Mouse (Mus musculus): Measurements from ENCODE around the gene Atxn2. TPM values are rescaled to one million over a fixed set of nuclear protein-coding genes. Genes with fewer than 3 reads are reported as not detected.
"Not testable (repeated sequence)": the region's sequence is repeated elsewhere in the genome, so short reads cannot be mapped to it uniquely, and the experiment has no call there.

Gene Atxn2
- total and polyA plus RNA-seq, 2 experiments from 2014 or later, result 102 to 103 TPM

GRCm38 (mm10) chr5:121842665-121843118, 131.6 kb downstream of the Atxn2 start:
- Histone ChIP-seq H3K36me3 (ENCODE audit: insufficient read depth, low read length) (no peaks in the 10 kb centered on the region), H3K4me3 (ENCODE audit: low read depth, low read length) (peak overlapping the region; percentile 41), H3K9ac (replicated peaks; ENCODE audit: low read length, poor library complexity, severe bottlenecking) (peak overlapping the region; percentile 36), H3K27ac (ENCODE audit: low read depth, low read length) (no peak overlapping the region), H3K27me3 (ENCODE audit: insufficient read depth, low read length) (peaks cover 14% of the 10 kb centered on the region; the same call in 1 of the 2 replicates), H3K4me2 (ENCODE audit: low read depth, low read length, poor library complexity, severe bottlenecking) (peak overlapping the region; percentile 61), H3K9me3 (ENCODE audit: low read length) (no peaks in the 10 kb centered on the region), H3K4me1 (ENCODE audit: insufficient read depth, low read length) (no peaks in the 10 kb centered on the region; the same call in 1 of the 2 replicates)
- WGBS, result under 1% methylated on average over 33 of the region's 33 CpGs
- ATAC-seq (ENCODE audit: low FRiP score) (0 out of 2 replicates have a peak, but pooled peaks have one; percentile 41), DNase-seq (ENCODE audit: low spot score) (peak; percentile 72)
- peak; percentile 96 for TF ChIP-seq CTCF (IDR thresholded peaks at IDR 0.05)

- Histone ChIP-seq H3K36me3 (ENCODE audit: insufficient read depth, low read length) (no peaks in the 10 kb centered on the region), H3K4me2 (ENCODE audit: low read depth, low read length, poor library complexity, severe bottlenecking) (peak overlapping the region; percentile 61), H3K4me1 (ENCODE audit: insufficient read depth, low read length) (no peaks in the 10 kb centered on the region; the same call in 1 of the 2 replicates), H3K27ac (ENCODE audit: low read depth, low read length) (no peak overlapping the region), H3K9me3 (ENCODE audit: low read length) (no peaks in the 10 kb centered on the region), H3K9ac (replicated peaks; ENCODE audit: low read length, poor library complexity, severe bottlenecking) (no peak overlapping the region), H3K4me3 (ENCODE audit: low read depth, low read length) (peak overlapping the region; percentile 41; the same call in 1 of the 2 replicates), H3K27me3 (ENCODE audit: insufficient read depth, low read length) (peaks cover 13% of the 10 kb centered on the region; the same call in 1 of the 2 replicates)
- WGBS, result 18% methylated on average over 17 of the region's 17 CpGs
- no peak for TF ChIP-seq CTCF (IDR thresholded peaks at IDR 0.05)
- no peak for ATAC-seq (ENCODE audit: low FRiP score)
- no peak for DNase-seq (ENCODE audit: low spot score)
Measured at GRCm38 (mm10) chr5:121843138-121843905, 132.2 kb downstream of the Atxn2 start.

- Histone ChIP-seq H3K9ac (replicated peaks; ENCODE audit: low read length, poor library complexity, severe bottlenecking) (no peak overlapping the region), H3K9me3 (ENCODE audit: low read length) (no peaks in the 10 kb centered on the region), H3K4me1 (ENCODE audit: insufficient read depth, low read length) (peaks cover 8% of the 10 kb centered on the region), H3K27me3 (ENCODE audit: insufficient read depth, low read length) (peaks cover 13% of the 10 kb centered on the region; the same call in 1 of the 2 replicates), H3K4me2 (ENCODE audit: low read depth, low read length, poor library complexity, severe bottlenecking) (no peak overlapping the region), H3K4me3 (ENCODE audit: low read depth, low read length) (no peak overlapping the region), H3K27ac (ENCODE audit: low read depth, low read length) (no peak overlapping the region), H3K36me3 (ENCODE audit: insufficient read depth, low read length) (no peaks in the 10 kb centered on the region)
- DNase-seq (ENCODE audit: low spot score), result no peak
- TF ChIP-seq CTCF (IDR thresholded peaks at IDR 0.05), result no peak
- WGBS, result 36% methylated on average over 4 of the region's 4 CpGs
- ATAC-seq (ENCODE audit: low FRiP score), result no peak
Measured at GRCm38 (mm10) chr5:121845361-121845760, 134.2 kb downstream of the Atxn2 start.

DNA sequence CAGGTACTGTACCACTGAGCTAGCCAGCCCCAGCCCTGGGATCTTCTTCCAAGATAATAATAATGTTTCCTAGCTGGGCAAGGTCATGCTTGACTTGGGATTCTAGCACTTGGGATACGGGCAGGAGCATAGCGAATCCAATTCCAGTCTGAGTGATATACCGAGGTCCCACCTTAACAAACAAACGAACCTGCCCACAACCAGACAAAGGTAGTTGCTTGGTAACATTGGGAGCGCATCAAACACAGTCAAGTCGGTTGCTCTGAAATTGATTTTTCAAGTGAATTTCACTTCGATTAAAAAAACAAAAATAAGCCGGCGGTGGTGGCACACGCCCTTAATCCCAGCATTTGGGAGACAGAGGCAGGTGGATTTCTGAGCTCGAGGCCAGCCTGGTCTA, 135.2 kb downstream of the Atxn2 start:
- WGBS, result 79% methylated on average over 11 of the region's 11 CpGs

DNA sequence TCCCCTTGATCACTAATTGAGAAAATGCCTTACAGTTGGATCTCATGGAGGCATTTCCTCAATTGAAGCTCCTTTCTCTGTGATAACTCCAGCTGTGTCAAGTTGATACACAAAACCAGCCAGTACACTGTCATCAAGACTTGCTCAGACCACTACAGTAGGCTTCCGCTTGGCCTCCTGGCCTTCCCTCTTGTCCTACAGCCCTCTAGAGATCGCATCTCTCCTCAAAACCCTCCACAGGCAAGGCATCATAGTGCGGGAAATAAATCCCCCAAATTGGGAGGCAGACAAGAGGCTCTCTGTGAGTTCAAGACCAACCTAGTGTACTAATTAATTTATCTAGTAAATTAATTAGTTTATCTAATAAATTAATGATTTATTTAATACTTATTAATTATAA, 136.1 kb downstream of the Atxn2 start:
- H3K27ac ChIP-seq (ENCODE audit: low read depth, low read length); ATAC-seq (ENCODE audit: low FRiP score); H3K4me3 ChIP-seq (ENCODE audit: low read depth, low read length); H3K9ac ChIP-seq (replicated peaks; ENCODE audit: low read length, poor library complexity, severe bottlenecking); DNase-seq (ENCODE audit: low spot score); H3K36me3 ChIP-seq (ENCODE audit: insufficient read depth, low read length); H3K9me3 ChIP-seq (ENCODE audit: low read length); H3K4me2 ChIP-seq (ENCODE audit: low read depth, low read length, poor library complexity, severe bottlenecking): not testable (repeated sequence)
- peaks cover 16% of the 10 kb centered on the region for H3K4me1 ChIP-seq (ENCODE audit: insufficient read depth, low read length)
- H3K27me3 ChIP-seq (ENCODE audit: insufficient read depth, low read length), result peaks cover 13% of the 10 kb centered on the region; the same call in 1 of the 2 replicates
- WGBS, result 86% methylated on average over 3 of the region's 3 CpGs

More for the DNA sequence above, 135.2 kb downstream of the Atxn2 start:
- no peaks in the 10 kb centered on the region for H3K36me3 ChIP-seq (ENCODE audit: insufficient read depth, low read length)
- DNase-seq (ENCODE audit: low spot score) (no peak), ATAC-seq (ENCODE audit: low FRiP score) (no peak)
- peaks cover 16% of the 10 kb centered on the region for H3K4me1 ChIP-seq (ENCODE audit: insufficient read depth, low read length)
- H3K27ac ChIP-seq (ENCODE audit: low read depth, low read length), result no peak overlapping the region
- H3K4me2 ChIP-seq (ENCODE audit: low read depth, low read length, poor library complexity, severe bottlenecking), result no peak overlapping the region
- no peak overlapping the region for H3K9ac ChIP-seq (replicated peaks; ENCODE audit: low read length, poor library complexity, severe bottlenecking)
- H3K27me3 ChIP-seq (ENCODE audit: insufficient read depth, low read length), result peaks cover 13% of the 10 kb centered on the region; the same call in 1 of the 2 replicates
- no peak overlapping the region for H3K4me3 ChIP-seq (ENCODE audit: low read depth, low read length)
- TF ChIP-seq CTCF (IDR thresholded peaks at IDR 0.05), result no peak
- no peaks in the 10 kb centered on the region for H3K9me3 ChIP-seq (ENCODE audit: low read length)

DNA sequence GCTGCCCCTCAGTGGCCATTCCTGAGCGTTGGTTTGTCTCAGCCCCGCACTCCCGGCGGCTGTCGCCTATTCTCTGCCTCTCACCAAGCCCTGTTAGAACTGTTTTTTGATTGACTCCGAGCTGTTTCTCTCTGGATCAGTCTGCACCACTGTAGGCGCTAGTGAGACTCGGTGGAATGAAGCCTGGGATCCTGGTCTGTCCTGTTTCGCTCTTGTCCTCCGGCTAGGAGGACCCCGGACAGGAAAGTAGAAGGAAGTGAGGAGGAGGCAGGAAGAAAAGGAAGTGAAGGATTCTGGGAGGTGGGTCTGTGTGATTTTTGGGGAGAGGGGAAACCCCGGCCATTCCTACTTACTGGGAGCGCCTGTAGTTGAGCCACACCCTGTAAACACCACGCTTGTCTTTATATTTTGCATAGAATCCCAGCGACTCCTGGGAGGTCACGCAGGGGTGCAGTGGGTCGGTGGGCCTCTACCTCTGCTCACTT, 136.9 kb downstream of the Atxn2 start:
- WGBS, result 0% methylated on average over 17 of the region's 17 CpGs
- Histone ChIP-seq H3K9me3 (ENCODE audit: low read length) (no peaks in the 10 kb centered on the region), H3K4me3 (ENCODE audit: low read depth, low read length) (peak overlapping the region; percentile 92), H3K9ac (replicated peaks; ENCODE audit: low read length, poor library complexity, severe bottlenecking) (no peak overlapping the region; the same call in 1 of the 2 replicates), H3K36me3 (ENCODE audit: insufficient read depth, low read length) (peaks cover 13% of the 10 kb centered on the region), H3K4me1 (ENCODE audit: insufficient read depth, low read length) (peaks cover 16% of the 10 kb centered on the region), H3K27ac (ENCODE audit: low read depth, low read length) (peak overlapping the region; percentile 12; the same call in 1 of the 2 replicates), H3K27me3 (ENCODE audit: insufficient read depth, low read length) (peaks cover 12% of the 10 kb centered on the region; the same call in 1 of the 2 replicates), H3K4me2 (ENCODE audit: low read depth, low read length, poor library complexity, severe bottlenecking) (peak overlapping the region; percentile 60)
- DNase-seq (ENCODE audit: low spot score) (peak; percentile 56), ATAC-seq (ENCODE audit: low FRiP score) (no peak)
- TF ChIP-seq CTCF (IDR thresholded peaks at IDR 0.05), result peak; percentile 58

All from midbrain, postnatal 0 days (tissue).